Mouse (Mus musculus): ENCODE results near the gene Ubap2.
A peak's percentile ranks its signal among the peaks of the same experiment; 100 is the strongest.

DNA sequence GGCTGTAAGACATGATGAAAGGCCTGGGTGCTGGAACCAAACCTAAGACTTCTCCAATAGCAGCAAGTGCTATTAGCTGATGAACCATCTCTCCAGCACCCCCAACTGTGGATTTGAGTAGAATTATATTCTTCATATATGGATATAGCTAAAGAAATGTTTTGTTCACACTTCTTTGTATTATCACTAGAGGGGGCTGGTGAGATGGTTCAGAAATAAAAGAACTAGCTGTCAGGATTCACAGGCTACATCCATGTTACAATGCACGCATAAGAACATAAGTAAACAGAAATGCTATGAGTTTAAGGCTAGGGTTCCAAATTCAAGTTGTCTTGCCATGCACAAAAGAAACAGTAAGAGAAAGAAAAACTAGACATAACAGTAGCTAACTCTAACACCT, 49.5 kb downstream of the Ubap2 start:
- TF ChIP-seq CTCF (IDR thresholded peaks at IDR 0.05; ENCODE audit: low read depth) (peak; percentile 70), EP300 (optimal IDR thresholded peaks at IDR 0.05) (no peak)
